Mouse (Mus musculus): ENCODE data around the gene Cmip. TPM values are rescaled to one million over a fixed set of nuclear protein-coding genes. Genes with fewer than 3 reads are reported as not detected.
A peak's percentile ranks its signal among the peaks of the same experiment; 100 is the strongest.

Cmip gene
- total RNA-seq (2014; rRNA removed) (266 and 287 TPM in 2 replicates), polyA plus RNA-seq (2015; fragmentation: Nextera tagmentation; extraction: Ambion mirVana) (197 and 212 TPM in 2 replicates)

- DNase-seq (ENCODE audit: low spot score) (peak; percentile 28), ATAC-seq (ENCODE audit: low FRiP score) (peak; percentile 57)
- no peaks in the 10 kb centered on the region for H3K36me3 ChIP-seq (ENCODE audit: insufficient read depth, low read length)
- H3K27me3 ChIP-seq (ENCODE audit: insufficient read depth, low read length): no peaks in the 10 kb centered on the region
- peaks cover 14% of the 10 kb centered on the region for H3K4me1 ChIP-seq (ENCODE audit: insufficient read depth, low read length)
- peak within 1 kb of the TSS; percentile 93 for H3K4me2 ChIP-seq (ENCODE audit: low read depth, low read length, poor library complexity, severe bottlenecking)
- TF ChIP-seq CTCF (IDR thresholded peaks at IDR 0.05): no peak
- under 1% methylated on average over 52 of the region's 65 CpGs for WGBS
- peak within 1 kb of the TSS; percentile 93 for H3K27ac ChIP-seq (ENCODE audit: low read depth, low read length)
- peak within 1 kb of the TSS; percentile 95 for H3K9ac ChIP-seq (replicated peaks; ENCODE audit: low read length, poor library complexity, severe bottlenecking)
- peak within 1 kb of the TSS; percentile 82 for H3K4me3 ChIP-seq (ENCODE audit: low read depth, low read length)
- no peaks in the 10 kb centered on the region for H3K9me3 ChIP-seq (ENCODE audit: low read length)
These were observed at the start of gene Cmip for GRCm38 (mm10) chr8:117257029-117257820. Gene Cmip, plus strand, starts transcription at chr8:117257064.

GRCm38 (mm10) chr8:117209150-117209549 lies 47.7 kb upstream of the Cmip start:
- no peaks in the 10 kb centered on the region for H3K4me1 ChIP-seq (ENCODE audit: insufficient read depth, low read length)
- no peak for TF ChIP-seq CTCF (IDR thresholded peaks at IDR 0.05)
- WGBS: 95% methylated on average over 12 of the region's 12 CpGs

GRCm38 (mm10) chr8:117212100-117212499 lies 44.8 kb upstream of the Cmip start:
- Histone ChIP-seq H3K9ac (replicated peaks; ENCODE audit: low read length, poor library complexity, severe bottlenecking) (no peak overlapping the region), H3K4me3 (ENCODE audit: low read depth, low read length) (no peak overlapping the region), H3K4me2 (ENCODE audit: low read depth, low read length, poor library complexity, severe bottlenecking) (no peak overlapping the region), H3K9me3 (ENCODE audit: low read length) (no peaks in the 10 kb centered on the region), H3K27me3 (ENCODE audit: insufficient read depth, low read length) (no peaks in the 10 kb centered on the region), H3K36me3 (ENCODE audit: insufficient read depth, low read length) (peaks cover 14% of the 10 kb centered on the region), H3K27ac (ENCODE audit: low read depth, low read length) (no peak overlapping the region), H3K4me1 (ENCODE audit: insufficient read depth, low read length) (no peaks in the 10 kb centered on the region)
- WGBS: 82% methylated on average over 11 of the region's 11 CpGs
- TF ChIP-seq CTCF (IDR thresholded peaks at IDR 0.05): no peak
- no peak for ATAC-seq (ENCODE audit: low FRiP score)
- no peak for DNase-seq (ENCODE audit: low spot score)

More at GRCm38 (mm10) chr8:117209150-117209549, 47.7 kb upstream of the Cmip start:
- Histone ChIP-seq H3K4me2 (ENCODE audit: low read depth, low read length, poor library complexity, severe bottlenecking) (no peak overlapping the region), H3K9ac (replicated peaks; ENCODE audit: low read length, poor library complexity, severe bottlenecking) (no peak overlapping the region), H3K36me3 (ENCODE audit: insufficient read depth, low read length) (peaks cover 15% of the 10 kb centered on the region), H3K27me3 (ENCODE audit: insufficient read depth, low read length) (no peaks in the 10 kb centered on the region), H3K4me3 (ENCODE audit: low read depth, low read length) (no peak overlapping the region), H3K9me3 (ENCODE audit: low read length) (no peaks in the 10 kb centered on the region), H3K27ac (ENCODE audit: low read depth, low read length) (no peak overlapping the region)
- DNase-seq (ENCODE audit: low spot score) (no peak), ATAC-seq (ENCODE audit: low FRiP score) (no peak)

- DNase-seq (ENCODE audit: low spot score) (no peak), ATAC-seq (ENCODE audit: low FRiP score) (no peak)
- Histone ChIP-seq H3K4me3 (ENCODE audit: low read depth, low read length) (no peak overlapping the region), H3K9ac (replicated peaks; ENCODE audit: low read length, poor library complexity, severe bottlenecking) (no peak overlapping the region), H3K36me3 (ENCODE audit: insufficient read depth, low read length) (peaks cover 8% of the 10 kb centered on the region), H3K27me3 (ENCODE audit: insufficient read depth, low read length) (no peaks in the 10 kb centered on the region), H3K9me3 (ENCODE audit: low read length) (no peaks in the 10 kb centered on the region), H3K27ac (ENCODE audit: low read depth, low read length) (no peak overlapping the region), H3K4me1 (ENCODE audit: insufficient read depth, low read length) (no peaks in the 10 kb centered on the region), H3K4me2 (ENCODE audit: low read depth, low read length, poor library complexity, severe bottlenecking) (no peak overlapping the region)
- no peak for TF ChIP-seq CTCF (IDR thresholded peaks at IDR 0.05)
- 98% methylated on average over 2 of the region's 2 CpGs for WGBS
These were observed 39.1 kb upstream of the Cmip start for GRCm38 (mm10) chr8:117217724-117218123.

GRCm38 (mm10) chr8:117222396-117222795 lies 34.5 kb upstream of the Cmip start:
- TF ChIP-seq CTCF (IDR thresholded peaks at IDR 0.05): no peak
- Histone ChIP-seq H3K4me2 (ENCODE audit: low read depth, low read length, poor library complexity, severe bottlenecking) (no peak overlapping the region), H3K36me3 (ENCODE audit: insufficient read depth, low read length) (no peaks in the 10 kb centered on the region), H3K4me3 (ENCODE audit: low read depth, low read length) (no peak overlapping the region), H3K27me3 (ENCODE audit: insufficient read depth, low read length) (no peaks in the 10 kb centered on the region), H3K4me1 (ENCODE audit: insufficient read depth, low read length) (no peaks in the 10 kb centered on the region), H3K9ac (replicated peaks; ENCODE audit: low read length, poor library complexity, severe bottlenecking) (no peak overlapping the region), H3K9me3 (ENCODE audit: low read length) (no peaks in the 10 kb centered on the region), H3K27ac (ENCODE audit: low read depth, low read length) (no peak overlapping the region)
- WGBS: 65% methylated on average over 6 of the region's 6 CpGs
- DNase-seq (ENCODE audit: low spot score) (no peak), ATAC-seq (ENCODE audit: low FRiP score) (no peak)

GRCm38 (mm10) chr8:117224630-117225029 lies 32.2 kb upstream of the Cmip start:
- Histone ChIP-seq H3K4me3 (ENCODE audit: low read depth, low read length) (no peak overlapping the region), H3K9me3 (ENCODE audit: low read length) (no peaks in the 10 kb centered on the region), H3K4me1 (ENCODE audit: insufficient read depth, low read length) (no peaks in the 10 kb centered on the region), H3K4me2 (ENCODE audit: low read depth, low read length, poor library complexity, severe bottlenecking) (peak overlapping the region; percentile 33), H3K9ac (replicated peaks; ENCODE audit: low read length, poor library complexity, severe bottlenecking) (no peak overlapping the region), H3K36me3 (ENCODE audit: insufficient read depth, low read length) (no peaks in the 10 kb centered on the region), H3K27me3 (ENCODE audit: insufficient read depth, low read length) (no peaks in the 10 kb centered on the region), H3K27ac (ENCODE audit: low read depth, low read length) (no peak overlapping the region)
- ATAC-seq (ENCODE audit: low FRiP score): no peak
- peak; percentile 96 for TF ChIP-seq CTCF (IDR thresholded peaks at IDR 0.05)
- WGBS: 17% methylated on average over 9 of the region's 9 CpGs
- DNase-seq (ENCODE audit: low spot score): peak; percentile 86
